Mouse (Mus musculus) adrenal gland, adult (tissue): Measurements from ENCODE around the gene Abhd17c.
"Not testable (repeated sequence)": the region's sequence is repeated elsewhere in the genome, so short reads cannot be mapped to it uniquely, and the experiment has no call there.

Experiments used
- DNase-seq, 2 experiments: peaks; one replicate each; pipeline ENCODE4 v3.0.0; 2022 to 2023; ENCODE audit warnings: low spot score in 1 of 2; ENCODE audit not compliant: inconsistent age in 2 of 2

Abhd17c gene

DNA sequence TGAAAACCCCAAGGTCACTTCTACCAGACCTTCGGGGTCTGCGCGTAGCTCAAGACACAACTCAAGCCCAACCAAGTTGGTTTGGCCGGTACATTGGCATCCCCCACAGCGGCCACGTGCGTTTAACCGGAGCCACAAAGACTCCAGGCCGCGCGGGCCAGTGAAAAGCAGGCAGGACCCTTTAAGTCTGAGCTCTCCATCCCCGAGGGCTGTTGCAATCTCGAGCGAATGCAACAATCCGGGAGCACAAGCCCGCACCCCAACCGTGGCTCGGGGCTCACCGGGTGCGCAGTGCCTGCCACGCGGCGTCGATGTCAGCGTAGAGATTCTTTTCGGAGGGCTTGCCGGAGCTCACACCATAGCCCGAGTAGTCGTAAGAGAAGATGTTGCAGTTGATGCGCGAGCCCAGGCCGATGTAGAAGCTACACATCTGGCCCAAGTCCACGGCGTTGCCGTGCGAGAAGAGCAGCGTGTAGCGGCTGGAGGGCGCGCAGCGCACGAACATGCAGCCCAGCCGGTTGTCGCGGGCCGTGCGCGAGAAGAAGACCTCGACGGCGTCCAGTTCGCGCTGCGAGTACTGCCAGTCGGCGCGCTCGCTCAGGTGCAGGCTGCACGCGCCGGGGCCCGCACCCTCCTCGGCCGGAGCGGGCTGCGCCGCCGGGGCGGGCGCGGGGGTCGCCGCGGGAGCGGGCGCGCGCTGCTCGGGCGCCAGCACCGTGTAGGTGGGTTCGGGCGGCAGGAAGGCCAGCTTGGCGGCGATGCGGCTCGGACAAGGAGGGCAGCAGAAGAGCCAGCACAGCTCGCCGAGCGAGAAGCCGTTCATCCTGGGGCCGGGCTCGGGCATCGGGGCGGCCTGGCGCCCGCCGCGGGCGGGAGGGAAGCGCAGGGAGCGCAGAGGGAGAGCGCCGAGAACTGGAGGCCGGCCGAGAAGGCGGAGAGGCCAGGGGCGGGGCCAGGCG lies at the start of gene Abhd17c:
TSS of gene Abhd17c (minus strand) at position 893 of the 959 bp plus-strand sequence.
- peak; percentile 61 to 86 for DNase-seq

DNA sequence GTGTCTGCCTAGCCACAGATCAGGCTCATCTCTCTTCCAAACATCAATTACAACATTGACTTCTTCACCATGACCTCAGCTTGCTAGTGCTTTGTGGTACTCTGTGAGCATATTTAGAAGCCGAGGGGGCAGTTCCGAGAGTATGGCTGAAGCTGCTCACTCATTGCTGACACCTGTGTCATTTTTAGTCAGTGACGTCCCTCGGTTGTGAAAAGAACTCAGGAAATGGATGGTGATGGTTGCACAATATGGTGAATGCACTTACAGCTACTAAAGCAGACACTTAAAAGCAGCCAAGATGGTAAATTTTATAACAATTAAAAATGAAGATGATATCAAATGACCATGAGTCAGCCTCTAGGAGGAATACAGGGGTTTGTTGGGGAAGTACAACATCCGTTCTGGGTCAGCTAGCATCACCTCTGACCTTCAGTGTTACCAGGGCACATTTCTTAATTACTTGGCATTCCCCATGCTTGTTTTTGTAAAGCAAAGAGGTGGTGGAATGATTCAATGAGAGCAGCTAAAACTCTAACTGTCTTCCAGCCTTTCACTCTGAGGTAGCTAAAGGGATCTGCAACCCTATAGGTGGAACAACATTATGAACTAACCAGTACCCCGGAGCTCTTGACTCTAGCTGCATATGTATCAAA lies 45.6 kb upstream of the Abhd17c start:
- DNase-seq, result no peak

DNA sequence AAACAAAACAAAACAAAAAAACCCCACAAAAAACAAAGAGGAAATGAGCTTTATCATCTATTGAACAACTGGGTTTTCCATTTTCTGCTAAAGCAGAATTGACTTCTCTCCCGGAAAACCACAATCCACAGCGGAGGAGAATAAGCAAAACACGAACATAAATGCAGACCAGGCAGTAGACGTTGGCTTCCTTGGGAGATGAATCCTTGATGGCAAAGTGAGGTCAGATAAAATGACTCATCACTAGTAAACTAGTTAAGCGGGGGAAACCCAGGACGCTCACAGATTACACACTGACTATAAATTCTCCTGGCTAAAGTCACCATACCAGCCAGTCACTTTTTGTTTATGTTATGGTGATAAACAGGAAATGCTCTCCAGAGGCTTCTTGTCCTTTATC lies 44.5 kb upstream of the Abhd17c start:
- DNase-seq, result peak in 1 of 2 experiments; percentile 47

DNA sequence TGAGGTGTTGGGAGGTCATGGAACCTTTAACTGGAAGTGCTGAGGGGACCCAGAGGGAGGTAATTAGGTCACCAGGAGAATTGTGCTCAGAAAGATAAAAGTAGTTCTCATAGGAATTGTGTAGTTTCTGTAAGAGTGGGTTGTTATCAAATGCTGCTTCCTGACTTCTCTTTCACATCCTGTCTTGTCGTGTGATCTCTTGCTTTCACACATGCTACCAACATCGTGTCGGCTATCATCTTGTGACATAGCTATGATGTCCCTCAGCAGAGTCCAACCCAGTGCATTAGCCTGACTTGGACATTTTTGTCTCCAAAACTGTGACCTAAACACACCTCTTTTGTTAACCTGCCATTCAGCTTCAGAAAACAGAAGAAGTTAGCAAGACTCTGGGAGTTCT lies 40.6 kb upstream of the Abhd17c start:
- no peak for DNase-seq

DNA sequence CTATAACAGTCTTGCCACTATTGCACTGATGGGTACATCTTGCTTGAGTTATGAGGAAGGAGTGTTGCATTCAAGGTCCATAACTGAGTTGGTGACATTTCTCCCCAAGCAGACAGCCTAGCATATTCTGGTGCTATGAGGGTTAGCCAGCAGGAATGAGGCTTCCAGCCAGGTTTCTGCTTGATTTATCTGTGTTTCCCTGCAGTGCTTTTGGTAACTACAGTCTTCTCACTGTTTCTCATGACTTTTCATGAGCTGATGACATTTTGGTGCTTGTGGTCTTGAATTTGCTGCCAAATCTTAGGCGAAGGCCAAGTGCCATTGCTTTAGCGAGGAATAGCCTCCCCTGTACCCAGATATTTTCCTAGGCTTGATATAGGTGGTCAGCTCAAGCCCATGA lies 39.8 kb upstream of the Abhd17c start:
- no peak for DNase-seq

DNA sequence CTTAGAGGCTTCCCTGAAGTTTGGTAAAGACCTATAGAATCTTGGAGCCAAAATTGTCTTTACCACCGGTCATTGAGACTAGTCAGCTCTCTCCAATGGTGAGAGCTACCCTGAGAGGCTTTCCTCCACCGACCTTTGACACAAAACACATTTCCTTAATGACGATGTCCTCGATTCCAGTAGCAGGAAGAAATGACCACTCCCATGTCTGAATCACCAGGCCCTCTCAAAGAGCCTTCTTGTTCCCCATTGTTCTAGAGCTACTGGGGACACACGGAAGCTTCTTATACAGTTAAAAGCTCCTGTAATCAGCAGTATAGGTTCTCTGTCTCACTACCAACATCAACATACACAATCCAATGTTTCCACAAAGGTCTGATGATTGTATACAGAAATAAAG lies 36.5 kb upstream of the Abhd17c start:
- no peak for DNase-seq

DNA sequence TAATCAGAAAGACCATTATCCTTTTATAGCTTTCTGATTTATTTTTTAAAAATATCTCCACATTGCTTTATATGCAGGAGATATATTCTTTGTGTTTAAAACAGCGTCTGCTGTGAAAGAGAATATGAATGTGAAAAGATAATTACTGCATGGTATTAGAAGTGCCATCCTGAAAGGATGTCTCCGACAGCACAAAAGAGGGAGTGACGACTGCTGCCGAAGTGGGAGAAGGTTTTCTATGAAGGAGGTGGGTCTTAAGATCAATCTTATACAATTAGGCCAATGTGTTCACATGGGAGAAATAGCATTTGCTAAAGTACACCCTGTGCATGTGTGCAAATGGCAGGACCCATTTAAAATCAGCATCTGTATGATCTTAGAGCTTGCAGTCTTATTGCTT lies 33.5 kb upstream of the Abhd17c start:
- DNase-seq, result no peak

DNA sequence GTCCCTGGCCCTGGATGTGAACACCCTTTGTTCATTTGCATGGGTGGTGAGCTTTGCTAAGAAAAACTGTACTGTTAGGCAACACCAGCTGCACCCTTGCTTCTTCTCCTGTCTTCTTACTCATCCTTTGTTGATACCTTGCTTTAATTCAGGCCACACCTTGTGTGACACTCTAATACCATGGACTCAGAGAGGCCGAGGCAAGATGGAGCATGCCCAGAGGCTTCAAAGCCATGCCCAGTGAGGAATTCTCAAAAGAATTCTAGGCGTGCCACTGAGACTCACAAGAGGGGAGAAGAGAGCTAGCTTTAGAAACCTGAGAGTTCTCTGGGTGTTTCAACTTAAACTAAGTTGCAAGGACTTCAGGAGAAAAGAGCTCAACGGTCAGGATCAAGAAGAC lies 33.0 kb upstream of the Abhd17c start:
- no peak for DNase-seq

DNA sequence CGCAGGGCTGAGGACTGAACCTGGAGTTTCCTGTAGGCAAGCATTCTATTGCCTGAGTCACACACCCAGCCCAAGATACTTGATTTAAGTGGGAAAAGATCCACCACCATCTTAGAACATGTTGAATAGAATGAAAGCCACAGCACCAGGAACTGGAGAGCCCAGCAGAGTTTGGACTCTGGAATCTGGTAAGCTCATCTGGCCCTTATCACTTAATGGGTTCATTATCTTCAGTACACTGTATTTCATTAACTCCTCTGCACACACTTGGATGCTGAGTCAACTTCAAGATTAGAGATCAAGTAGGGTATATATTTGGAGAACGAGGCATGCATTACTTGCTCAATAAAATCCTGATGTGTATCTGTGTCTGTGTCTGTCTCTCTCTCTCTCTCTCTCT lies 27.1 kb upstream of the Abhd17c start:
- DNase-seq, result not testable (repeated sequence)

DNA sequence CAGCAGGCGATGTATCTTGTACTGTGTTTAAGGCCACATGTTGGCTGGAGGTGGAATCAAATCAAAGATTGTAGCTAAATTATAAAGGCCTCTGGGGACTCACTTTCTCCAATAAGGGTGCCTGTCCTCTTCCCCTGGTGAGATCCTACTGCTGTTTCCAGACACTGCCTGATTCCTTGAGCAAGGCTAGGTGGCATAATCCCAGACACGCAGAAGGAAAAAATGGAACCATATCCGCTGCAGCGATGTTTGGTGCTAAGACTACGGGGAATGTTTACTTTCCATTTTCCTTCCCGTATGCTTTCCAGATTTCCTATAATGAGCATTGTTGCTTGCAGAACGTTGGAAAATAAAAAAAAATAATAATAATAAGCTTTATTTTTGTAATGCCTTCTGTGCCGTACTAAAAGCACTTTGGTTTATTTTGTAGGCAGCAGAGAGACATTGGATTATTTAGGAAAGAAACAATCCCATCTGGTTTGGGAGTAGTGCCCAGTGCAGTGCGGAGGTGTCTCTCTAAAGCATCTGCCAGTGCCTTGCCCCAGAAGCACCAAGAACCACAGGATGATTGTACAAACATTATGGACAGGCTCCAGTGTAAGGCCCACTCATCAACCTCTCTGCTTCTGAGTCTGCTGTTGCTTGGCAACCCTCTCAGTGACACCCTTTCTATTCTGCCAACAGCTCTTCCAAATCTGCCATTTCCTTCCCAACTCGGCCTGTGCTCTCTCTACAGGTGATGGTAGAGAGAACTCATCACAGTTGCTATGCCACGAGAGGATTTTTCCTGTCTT lies 23.2 kb upstream of the Abhd17c start:
- DNase-seq, result no peak

DNA sequence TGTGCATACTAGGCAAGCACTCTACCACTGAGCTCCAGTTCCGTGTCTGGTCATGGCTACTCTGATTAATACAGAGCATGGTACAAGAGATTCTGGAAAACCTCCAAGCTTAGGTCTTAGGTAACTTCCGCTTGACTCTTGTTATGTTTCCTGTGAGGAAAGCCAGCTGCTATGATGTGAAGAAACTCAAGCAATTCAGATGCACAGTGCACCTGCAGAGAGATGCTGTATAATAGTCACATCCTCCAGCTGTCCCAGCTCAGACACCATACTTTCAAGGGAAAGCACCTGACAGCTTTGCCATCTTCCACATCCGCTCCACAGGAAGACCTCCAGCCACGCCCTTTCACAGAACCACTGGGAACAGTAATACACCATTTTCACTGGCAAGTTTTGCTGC lies 21.7 kb upstream of the Abhd17c start:
- DNase-seq, result no peak

DNA sequence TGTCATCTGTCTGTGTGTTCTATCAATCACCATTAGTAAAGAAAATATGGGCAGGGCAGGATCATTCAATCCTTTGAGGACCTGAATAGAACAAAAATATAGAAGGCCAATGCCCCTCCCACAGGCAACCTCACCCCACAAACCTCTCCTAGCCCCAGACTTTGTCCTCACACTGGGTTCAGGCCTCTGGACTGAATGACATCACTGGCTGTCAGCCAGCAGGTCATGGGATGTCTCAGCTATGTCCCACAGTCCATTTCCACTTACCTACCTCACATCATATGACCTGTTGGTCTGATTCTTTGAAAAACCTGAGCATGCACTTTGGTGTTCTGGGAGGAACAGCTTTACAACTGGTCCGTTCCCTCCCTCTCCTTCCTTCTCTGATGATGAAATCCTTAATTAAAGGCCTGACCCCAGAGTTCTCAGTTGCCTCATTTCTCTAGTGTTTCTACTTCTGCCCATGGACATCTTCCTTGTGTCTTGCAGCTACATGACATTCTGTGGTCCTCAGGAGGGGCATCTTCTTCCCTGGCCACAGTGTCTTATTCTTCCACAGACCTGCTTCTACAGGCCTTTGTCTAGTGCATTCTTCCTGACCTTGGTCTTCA lies 19.6 kb upstream of the Abhd17c start:
- DNase-seq, result no peak

DNA sequence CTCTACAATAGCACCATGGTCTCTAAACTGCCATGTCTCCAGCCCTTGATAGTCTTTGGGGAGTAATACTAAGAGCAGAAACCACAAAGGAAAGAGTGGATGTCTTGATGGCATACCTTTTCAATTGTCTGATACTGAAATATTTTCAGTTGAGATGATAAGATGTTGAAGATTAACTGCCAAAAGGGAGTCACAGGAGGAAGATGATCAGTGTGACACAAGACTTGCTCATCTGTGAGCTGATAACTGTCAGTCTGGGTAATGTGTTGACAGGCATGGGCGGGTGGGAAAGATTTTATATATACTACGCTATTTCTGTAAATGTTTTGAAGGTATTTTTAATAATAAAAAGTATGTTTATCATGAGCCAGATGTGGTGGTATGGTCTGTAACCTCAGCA lies 16.7 kb upstream of the Abhd17c start:
- no peak for DNase-seq

DNA sequence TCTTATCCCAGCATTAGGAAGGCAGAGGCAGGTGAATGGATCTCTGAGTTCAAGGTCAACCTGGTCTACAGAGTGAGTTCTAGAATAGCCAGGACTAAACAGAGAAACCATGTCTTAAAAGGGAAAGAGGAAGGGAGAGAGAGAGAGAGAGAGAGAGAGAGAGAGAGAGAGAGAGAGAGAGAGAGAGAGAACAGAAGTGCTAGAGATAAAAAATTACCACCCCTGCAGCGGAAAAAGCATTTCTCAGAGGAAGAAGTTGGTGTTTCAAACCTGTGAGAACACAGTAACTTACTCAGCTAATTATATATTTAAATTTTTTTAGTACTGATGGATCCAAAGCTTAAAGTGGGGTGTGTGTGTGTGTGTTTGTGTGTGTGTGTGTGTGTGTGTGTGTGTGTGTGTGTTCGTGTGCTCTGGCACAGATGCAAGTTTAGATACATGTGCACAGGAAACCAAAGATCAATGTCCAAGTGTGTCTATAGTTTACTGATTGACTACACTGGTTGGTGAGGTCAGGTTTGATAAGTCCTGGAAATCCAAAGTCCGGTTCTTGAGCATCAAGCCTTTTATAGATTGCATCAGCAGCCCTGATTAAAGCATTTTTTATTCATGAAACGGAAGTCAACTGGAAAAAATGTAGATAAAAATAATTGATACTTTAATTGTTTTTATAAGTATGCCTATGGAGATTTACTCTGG lies 15.2 kb upstream of the Abhd17c start:
- DNase-seq, result no peak

DNA sequence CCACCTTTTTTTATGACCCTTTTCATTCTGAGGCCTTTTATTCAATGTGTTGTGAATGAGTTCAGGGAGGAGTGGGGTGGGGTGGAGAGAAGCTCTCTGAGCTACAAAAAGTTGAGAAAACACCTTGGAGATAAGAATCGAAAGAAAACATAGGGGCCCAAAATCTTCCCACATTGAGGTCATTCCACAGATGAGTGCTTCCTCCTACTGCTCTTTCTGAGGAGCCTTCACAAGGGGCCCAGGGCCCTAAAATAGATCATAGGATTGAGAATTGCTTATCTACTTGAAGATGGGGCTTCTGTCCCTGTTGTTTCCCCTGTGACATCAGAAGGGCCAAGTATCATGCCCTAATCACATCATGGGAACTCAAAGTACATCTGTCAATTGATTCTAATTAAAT lies 14.3 kb upstream of the Abhd17c start:
- DNase-seq, result no peak

DNA sequence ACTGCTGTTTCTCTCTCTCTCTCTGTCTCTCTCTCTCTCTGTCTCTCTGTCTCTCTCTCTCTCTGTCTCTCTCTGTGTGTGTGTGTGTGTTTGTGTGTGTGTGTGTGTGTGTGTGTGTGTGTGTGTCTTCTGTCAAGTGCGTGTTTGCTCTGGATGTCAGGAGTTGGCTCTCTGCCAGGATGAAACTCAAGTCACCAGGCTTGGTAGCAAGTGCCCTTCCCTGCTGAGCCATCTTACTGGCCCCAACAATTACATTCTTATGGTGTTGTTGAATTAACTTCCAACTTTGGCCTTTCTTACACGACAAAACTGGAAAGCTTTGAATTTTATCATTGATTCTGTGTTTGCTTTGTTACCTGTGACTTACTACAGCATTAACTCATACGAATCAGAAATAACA lies 13.6 kb upstream of the Abhd17c start:
- no peak for DNase-seq

DNA sequence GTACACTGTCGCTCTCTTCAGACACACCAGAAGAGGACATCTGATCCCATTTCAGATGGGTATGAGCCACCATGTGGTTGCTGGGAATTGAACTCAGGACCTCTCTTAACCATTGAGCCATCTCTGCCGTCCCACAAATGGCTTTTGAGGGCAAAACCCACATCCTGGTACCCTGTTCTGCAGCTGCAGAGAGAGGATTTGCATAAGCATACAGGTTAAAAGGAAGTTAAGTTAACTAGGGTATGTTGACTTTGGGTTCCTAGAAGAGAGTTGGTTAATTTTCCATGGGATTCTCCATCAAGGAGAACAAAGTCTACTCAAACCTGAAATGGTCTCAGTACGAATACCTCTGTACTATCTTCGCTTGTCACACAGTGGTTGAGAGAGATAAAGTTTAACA lies 13.2 kb upstream of the Abhd17c start:
- DNase-seq, result no peak

DNA sequence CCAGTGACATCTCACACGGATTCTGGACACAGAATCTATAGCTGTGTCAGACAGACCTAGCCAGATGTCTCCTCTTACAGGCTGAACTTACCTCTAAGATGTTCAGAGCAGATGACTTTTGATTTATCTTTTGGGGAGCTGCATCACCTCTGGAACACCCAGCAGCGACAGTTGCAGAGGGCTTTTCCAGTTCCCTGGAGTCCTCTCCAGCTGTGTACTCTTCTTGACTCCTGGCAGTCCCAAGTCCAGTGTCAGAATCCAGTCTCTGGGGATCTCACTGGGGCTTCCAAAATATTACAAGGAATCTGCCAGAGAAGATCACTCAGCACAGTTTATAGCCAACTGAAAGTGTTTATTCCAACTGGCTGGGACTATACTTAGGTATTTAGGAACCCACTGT lies 12.7 kb upstream of the Abhd17c start:
- no peak for DNase-seq

DNA sequence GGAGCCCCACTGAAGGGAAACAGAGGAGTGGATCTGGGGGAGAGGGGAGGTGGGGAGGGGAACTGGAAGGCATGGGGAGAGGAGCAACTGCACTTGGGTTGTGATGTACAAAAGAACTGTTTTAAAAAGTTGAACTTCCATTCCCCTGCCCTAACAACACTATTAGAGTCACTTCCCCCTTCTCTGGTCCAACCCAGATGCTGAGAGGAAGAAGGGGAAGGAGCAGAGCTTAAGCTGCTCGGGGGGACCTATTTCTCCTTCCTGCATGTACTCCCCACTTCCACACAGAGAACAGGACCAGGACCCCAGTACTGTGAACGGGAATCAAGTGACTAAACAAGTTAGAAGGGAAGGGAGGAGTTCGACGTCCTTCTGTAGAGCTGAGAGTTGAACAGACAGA lies 11.9 kb upstream of the Abhd17c start:
- DNase-seq, result no peak

DNA sequence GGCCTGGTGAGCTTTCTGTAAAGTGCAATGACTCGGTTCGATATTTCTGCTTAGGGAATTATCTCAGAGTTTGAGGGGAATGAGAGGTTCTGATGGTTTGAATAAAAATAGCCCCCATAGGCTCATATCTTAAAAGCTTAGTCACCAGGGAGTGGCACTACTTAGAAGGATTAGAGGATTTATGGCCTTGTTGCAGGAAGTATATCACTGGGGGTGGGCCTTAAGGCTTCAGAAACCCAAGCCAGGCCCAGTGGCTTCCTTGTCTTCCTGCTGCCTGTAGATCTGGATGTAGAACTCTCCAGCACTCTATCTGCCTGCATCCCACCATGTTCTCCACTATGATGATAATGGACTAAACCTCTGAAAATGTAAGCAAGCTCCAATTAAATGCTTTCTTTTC lies 7.7 kb upstream of the Abhd17c start:
- DNase-seq, result no peak

DNA sequence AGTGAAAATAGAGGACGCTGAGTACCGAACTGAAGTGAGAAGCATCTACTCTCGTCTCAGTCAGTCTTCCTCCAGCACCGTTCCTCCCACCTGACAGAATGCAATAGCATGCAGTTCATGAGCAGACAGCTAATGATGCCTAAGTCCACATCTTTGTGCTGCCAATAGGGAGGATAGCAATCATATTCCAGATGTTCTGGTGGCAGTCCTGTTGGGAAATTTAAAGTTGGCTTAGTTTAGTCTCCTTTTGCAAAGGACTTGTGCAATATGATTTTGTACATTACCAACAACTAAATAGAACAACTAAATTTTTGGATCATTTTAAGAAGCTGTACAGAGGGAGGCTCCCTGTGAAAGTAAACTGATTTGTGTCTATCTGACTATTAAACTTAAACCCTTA lies 2.1 kb upstream of the Abhd17c start:
- no peak for DNase-seq
